Mouse (Mus musculus) CD4-positive, CD25-positive, alpha-beta regulatory T cell, adult 2 months (primary cell): Measurements from ENCODE around the gene Hes5.

Source experiments
- DNase-seq: peaks from one replicate; pipeline ENCODE4 v3.0.0-alpha.2; 2012; ENCODE audit warnings: low read depth, low spot score

The Hes5 gene

DNA sequence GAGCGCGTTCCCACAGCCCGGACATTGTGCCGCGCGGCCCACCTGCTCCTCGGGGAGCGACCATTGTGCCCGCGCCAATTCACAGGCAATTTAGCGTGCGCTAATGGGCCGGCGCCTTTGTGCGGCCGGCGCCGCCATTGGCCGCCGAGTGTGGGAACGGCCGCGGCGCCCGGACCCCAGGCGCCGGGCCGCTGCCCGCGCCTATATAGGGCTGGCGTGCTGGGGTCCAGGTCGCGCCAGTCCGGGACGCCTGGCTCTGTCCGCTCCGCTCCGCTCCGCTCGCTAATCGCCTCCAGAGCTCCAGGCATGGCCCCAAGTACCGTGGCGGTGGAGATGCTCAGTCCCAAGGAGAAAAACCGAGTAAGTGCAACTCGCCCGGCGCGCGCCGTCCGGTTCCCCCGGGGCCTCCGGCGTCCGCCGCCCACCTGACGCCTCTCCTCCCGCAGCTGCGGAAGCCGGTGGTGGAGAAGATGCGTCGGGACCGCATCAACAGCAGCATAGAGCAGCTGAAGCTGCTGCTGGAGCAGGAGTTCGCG lies at the start of gene Hes5:
Gene Hes5, plus strand, starts transcription at position 234 of the 536 bp plus-strand sequence.
- no peak for DNase-seq

DNA sequence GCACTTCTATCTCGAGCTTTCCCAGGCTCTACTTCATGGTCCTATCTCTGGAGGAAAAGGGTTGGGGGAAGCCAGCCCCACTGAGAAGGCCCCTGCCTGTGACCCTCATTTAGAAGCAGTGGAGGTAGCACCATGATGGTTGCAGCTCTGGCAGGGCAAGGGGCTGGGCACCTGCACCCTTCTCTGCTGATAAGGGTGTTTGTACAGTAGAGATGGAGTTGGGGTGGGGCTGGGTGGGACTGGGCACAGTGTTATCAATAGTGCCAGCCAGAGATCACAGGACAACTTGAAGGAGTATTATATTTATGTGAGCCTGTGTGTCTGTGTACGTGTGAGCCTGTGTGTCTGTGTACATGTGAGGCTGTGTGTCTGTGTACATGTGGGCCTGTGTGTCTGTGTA lies 49.1 kb upstream of the Hes5 start:
- no peak for DNase-seq

DNA sequence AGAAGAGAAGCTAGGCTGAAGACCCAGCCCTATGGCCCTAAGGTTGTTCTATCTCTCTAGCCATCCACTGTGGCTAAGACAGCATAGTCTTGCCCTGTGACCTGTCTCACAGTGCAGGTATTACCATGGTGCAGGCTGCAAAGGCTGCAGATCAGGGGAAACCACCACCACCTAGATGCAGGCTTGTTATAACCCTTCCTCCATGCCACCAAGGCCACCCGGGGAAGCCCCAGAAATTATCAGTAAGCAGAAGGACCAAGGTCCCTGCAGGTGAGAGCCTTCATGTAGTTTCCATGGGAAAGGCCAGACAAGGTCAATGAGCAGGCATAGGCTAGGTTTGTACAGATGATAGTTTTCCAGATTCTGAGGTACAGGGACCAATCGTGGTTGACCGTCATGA lies 46.9 kb upstream of the Hes5 start:
- DNase-seq: no peak

DNA sequence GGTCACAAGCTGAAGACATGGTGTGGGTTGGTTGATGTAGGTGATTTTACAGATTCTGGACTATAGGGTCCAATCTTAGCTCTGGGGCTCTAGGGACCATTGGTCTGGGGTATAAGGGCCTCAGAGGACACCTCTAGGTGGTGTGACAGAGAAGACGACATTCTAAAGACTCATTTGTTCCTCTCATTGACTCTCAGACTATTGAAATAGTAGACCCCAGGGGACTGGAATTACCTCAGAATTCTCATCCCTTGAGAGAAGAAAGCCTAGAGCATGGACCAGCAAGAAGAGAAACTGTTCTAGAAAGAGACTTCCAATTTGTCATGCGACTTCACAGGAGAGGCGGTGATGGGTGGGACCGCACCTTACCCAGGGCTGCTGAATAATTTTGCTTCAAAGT lies 46.5 kb upstream of the Hes5 start:
- DNase-seq: no peak

DNA sequence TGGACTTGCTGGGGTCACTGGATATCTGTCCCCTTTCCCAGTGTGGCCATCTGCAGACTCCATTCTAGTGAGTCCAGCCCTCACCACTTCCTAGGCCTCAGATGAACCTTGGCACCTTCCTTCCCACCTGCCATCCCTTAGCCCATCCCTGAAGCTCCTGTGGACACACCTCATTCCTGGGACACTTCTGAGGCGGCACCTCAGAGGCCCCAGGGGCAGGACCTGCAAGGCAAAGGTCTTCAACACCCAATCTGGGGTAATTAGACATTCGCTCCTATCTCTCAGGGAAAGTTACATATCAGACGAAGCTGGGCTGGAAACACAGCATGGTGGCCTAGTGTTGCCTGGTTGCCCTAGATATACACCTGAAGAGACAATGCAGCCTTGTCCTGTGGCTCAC lies 46.0 kb upstream of the Hes5 start:
- no peak for DNase-seq

DNA sequence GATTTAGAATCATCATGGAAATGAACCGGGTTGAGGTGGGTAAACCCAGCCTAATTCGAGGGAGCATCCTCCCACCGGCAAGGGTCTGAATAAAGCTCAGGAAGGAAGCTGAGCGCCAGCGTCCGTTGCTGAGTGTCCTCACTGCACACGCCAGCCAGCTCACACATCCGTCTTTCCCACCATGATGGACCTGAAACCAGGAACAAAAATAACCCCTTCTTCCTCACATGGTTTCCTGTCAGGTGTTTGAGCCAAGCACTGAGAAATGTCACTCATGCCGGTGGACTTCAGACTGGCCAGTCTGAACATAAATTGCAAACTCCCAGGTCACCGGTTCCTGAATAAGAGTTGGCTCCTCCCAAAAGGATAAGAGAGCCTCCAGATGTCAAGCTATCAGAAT lies 45.4 kb upstream of the Hes5 start:
- DNase-seq: no peak

DNA sequence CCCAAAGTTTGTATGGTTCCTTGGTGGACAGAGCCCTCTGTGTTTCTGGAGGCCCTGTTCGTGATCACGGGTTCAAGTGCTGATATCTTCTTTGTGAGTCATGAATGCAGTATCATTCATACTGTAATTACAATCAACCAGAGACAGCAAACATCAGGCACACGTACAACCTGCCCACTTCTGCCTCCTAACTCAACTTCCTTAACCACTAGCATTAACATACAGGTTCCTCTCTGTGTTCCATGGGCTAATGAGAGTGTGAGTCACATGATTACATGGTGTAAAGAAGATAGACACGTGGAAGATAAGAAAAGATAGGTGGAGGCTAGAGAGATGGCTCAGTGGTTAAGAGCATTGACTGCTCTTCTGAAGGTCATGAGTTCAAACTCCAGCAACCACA lies 44.1 kb upstream of the Hes5 start:
- no peak for DNase-seq

DNA sequence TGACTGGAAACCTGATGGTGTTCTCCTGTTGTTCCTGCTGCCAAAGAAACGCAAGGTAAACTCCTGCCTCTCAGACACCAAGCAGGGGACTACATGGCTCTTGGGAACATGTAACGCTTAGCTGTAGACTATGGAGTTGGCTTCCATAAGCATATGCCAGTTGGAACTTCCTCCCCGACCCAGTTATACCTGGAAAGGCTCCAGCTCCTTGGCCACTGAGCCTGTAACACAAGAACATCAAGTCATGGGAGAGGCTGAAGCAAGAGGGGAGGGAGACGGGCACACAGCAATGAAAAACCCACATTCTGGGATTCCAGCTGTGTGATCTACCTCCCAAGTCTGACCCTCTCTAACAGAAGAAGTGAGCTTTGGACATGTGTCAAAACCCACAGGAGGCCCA lies 38.4 kb upstream of the Hes5 start:
- no peak for DNase-seq

DNA sequence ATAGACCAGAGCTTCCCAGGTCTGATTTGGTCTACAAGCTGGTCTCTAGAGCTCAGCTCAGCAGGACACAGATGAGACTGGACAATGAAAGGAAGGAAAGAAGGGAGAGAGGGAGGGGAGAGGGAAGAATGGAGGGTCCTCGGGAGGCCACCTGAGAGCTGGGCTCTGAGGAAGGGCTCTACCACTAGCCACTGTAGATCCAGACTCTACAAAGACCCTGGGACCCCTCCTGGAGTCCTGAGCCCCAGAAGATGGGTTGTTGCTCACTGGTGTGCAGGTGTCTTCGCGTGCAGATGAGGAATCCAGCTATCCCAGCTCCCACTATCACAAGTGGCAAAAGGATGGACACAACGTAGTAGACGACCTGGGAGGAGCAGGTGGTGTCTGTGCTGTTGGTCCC lies 37.8 kb upstream of the Hes5 start:
- DNase-seq: no peak

DNA sequence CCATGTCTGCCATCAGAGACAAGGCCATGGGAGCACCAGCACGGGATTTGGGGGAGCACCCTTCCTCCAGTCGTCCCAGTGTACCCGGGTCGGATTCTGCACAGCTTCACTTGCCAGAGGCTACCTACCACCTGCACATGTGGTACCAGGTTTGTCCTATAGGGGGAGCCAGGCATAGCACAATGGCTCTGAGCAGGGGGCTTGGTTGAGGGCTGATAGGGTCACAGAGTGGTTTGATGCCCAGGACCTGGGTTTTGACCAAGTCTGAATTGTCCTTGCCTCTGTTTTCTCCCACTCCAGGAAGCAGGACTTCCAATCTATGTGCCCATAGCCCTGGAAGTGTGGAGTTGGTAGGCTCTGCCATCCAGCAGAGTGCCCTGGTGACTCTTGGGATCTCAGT lies 35.3 kb upstream of the Hes5 start:
- DNase-seq: peak; percentile 79

DNA sequence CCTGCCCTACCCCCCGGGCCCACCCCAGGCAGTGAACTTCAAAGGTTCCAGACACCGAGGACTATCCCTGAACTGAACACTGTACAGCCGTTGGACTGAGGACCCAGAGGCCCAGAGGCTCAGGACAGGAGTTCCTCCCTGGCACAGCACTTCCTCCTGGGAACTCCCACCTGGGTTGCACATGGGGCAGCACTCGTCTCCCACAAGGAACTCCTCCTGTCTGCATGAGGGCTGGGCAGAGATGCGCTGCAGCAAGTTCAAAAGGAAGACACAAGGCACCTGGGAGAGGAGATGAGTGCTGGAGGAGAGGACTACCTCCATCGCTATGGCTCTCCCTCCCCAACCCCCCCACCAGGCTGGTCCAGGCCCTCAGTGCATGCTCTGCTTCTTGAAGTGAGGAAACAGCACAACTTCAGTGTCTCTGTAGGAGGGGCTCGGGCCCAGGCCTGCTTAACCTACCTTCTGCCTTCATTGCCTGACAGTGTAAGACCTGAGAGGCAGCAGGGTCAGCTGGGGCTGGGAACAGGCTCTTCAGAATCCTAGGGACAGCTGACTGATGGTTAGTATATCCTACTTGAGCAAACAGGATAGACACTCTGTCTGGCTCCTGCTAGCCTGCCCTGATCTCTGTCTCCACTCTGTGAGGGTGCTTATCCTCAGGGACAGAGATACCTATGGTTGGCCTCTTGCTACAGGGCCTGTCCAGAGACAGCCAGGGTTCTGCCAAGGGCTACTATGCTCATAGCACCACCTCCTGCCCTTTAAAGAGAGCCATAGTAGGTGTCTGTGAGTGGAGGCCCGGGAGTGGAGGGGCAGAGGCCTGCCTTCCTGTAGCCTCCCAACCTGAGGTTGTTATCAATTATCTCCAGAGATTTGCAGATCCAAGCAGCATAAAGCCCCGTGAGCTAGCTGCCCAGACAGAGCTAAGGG lies 33.5 kb upstream of the Hes5 start:
- DNase-seq: peak; percentile 47

DNA sequence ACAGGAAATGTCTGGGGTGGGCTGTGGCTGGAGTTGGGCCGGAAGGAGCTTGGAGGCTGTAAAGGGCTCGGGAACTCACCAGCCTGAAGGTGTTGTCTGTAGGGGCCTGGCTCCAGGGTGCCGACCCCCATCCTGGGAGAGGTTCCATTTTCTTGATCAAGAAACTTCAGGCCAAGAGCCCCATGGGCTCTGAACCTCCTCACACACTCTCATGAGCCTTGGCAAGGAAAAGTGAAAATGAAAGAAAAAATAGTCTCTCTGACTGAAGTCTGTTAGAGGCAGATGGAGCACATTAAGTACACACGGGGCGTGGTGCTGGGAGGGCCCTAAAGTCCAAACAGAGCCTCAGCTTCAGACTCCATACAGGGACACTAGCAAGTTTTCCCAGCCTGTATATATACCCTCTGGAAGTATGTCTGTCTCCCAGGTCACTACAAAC lies 32.8 kb upstream of the Hes5 start:
- peak; percentile 78 for DNase-seq

DNA sequence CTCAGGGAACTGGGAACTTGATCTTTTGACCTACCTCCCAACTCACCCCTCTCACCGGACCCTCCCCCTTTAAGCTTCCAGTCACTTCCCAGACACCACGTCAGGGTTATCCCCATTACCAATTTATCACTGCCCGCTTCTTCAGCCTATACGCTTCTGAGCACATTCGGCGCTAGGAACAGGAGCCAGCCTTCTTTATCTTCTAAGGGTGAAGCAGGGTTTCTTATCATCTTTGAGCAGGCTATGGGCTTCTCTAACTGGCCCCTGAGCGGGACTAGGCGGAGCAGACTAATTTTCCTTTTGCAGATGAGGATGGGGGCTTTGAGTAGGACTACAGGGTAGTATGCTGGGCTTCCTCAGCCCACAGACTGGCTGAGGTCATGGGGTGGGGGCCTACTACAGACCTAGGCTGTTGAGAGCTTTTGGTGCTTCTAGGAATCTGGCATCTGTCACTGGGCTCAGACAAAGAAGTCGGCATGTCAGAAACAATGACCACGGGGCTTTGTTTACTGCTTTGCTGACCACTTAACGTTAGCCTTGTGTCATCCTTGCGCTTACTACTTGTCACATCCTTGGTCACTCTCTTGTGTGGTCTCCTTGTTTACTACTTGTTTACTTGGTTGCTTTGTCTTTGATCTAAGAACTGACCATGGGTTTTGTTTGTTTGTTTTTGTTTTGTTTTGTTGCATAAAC lies 32.2 kb upstream of the Hes5 start, which contains the start of gene Tnfrsf14:
Gene Tnfrsf14, minus strand, starts transcription at position 169 of the 693 bp plus-strand sequence.
- peak; percentile 26 for DNase-seq

DNA sequence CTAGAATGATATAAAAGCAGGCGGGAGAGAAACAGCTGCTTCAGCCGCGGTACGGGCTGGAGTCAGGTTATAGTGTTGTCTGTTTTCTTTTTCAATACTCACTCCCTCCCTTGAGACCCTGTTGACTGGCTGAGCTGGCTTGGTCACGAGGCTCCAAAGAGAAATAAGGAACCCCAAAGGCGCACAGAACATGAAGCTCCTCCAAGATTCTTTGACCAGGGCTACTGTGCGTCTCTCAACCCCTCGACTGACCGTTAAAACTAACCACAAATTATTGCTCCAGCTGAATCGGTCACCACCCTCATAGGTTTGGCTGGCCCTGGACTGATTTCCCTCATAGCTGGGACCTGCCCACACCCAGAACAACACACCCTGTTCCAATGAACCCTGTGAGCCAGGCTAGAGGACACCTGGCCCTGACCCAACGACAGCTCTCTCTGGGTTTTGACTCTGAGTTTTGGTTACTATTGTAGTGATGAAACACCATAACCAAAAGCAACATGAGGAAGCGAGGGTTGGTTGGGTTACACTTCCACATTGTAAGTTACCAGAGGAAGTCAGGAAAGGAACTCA lies 31.5 kb upstream of the Hes5 start:
- no peak for DNase-seq

DNA sequence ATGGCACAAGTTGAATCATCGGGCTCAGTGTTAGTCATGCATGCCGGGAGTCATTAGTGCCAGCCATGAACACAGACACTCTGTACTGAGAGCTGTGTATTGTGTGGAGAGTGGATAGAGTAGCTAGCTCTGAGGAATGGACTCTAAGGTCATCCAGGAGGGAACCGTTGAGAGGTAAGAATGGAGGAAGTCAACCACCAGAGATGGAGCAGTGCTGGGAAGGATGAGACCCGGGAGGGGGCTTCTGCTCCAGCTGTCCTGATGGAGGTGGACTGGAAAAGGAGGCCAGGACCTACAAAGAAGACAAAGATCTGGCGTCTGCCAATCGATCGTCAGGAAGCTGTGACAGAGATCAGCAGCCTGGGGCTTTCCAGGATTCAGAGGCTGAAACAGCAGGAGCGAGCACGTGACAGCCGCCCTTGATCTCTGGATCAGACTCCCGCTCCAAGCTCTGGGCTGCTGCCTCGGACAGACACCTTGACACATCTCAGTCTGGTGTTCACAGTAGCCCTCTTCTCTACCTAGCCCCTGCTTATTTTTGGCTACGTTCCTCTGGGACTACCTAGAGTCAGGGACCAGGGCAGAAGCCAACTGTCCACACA lies 27.3 kb upstream of the Hes5 start:
- no peak for DNase-seq

DNA sequence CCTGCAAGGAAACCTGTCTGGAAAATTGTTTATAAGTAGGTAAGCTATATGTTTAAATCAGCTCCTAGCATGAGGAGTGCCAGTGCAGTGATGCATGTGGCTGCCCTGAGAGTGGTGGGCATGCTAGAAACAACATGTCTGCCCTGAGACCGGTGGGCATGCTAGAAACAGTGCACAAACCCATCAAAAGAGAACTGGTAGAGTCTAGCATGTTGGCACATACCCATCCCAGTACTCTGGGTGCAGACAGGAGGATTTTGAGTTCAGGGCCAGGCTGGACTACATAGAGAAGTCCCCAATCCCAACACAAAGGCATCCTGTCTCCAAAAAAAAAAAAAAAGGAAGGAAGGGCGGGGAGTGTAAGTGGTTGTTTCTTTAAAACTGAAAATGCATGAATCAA lies 25.9 kb upstream of the Hes5 start:
- DNase-seq: no peak

DNA sequence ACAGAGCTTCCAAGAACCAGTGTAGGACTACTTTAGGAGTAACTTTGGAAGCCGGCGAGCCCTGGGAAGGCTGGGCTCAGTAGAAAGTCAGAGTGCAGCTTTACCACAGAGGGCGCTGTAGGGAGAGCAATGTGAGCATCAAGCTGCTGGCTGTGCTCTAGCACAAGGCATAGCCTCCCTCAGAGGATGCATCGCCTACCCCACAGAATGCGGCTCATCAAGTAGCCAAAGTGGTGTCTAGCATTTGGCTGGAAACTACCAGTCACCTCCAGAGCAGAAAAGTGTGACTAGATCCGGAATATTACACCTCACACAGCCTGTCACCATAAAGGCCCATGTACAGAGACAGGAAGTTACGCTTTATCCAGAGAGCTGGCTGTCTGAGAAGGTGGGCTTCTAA lies 24.9 kb upstream of the Hes5 start:
- DNase-seq: peak; percentile 82

DNA sequence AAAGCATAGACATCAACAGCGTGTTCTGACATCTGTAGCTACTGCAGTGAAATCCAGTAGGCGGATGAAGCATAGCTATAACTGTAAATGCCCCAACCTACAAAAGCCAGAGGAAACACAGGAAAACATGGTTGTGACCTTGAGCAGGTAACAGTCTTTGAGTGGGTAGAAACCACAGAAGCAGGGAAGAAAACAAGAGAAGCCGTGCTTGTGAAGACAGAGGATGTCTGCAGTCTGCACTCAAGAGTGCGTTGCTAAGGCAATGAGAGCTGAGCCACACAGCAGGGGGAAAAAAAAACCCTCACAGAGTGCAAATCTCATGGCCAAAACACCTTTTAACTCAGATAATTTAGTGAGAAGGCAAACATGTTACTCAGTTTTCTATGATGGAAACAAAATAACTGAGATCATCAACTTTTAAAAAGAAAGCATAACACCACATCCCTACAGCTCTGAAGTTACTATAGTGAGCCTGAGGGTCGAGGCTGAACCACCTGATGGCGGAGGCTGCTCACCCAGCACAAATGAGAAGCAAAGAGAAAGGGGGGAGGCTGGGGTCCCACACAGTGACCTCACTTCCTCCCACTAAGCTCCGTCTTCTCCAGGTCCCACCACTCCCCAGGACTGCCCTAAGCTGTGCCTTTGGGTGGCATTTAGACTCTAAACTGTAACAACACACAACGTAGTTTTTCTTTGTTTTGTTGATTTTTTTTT lies 24.0 kb upstream of the Hes5 start:
- DNase-seq: peak; percentile 88

DNA sequence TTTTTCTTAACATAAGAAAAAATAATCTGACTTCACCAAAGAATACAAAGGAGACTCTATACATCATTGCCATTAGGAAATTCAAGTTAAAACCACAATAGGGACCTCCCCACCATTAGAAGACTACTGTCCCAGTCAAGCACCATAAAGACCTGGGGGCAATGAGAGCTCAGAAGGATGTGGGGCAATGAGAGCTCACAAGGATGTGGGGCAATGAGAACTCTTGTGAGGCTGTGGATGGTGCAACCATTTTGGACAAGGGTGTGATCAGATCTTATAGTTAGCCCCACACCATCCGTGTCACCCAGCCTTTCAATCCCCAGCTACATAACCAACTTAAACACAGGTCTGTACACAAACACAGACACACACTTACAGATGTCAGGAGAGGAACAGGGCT lies 23.0 kb upstream of the Hes5 start:
- no peak for DNase-seq

DNA sequence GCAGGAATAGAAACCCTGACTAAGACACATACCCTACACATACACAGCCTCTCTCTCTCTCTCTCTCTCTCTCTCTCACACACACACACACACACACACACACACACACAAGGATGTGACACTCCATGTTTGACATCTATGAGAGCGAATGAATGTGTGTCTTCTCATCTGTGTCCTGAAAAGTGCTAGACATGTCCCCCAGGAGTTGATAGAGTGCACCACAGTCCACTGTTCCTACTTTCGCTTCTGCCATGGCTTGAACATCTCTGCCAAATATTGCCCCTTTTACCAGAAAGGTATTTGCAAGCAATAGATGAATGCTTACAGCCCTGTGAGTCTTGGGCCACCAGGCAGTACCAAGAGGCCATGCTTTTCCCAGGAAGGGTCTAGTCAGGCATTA lies 20.6 kb upstream of the Hes5 start:
- DNase-seq: no peak

DNA sequence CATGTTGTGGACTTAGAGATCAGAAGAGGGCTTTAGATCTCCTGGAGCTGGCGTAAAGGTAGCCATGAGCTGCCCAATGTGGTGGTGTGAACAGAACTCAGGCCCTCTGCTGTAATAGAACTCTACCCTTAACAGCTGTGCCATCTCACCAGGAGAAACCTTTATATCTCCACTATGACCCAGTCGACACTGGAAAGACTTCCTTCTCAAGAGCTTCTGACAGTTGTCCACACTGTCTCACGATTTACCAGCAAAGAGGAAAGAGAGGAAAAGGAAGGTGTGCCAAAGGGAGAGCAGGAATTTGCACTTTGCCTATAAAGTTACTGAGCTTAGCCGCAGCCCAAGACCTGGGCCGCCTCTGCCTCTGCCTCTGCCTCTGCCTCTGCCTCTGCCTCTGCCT lies 18.9 kb upstream of the Hes5 start:
- no peak for DNase-seq
